In the genomic region with DNA sequence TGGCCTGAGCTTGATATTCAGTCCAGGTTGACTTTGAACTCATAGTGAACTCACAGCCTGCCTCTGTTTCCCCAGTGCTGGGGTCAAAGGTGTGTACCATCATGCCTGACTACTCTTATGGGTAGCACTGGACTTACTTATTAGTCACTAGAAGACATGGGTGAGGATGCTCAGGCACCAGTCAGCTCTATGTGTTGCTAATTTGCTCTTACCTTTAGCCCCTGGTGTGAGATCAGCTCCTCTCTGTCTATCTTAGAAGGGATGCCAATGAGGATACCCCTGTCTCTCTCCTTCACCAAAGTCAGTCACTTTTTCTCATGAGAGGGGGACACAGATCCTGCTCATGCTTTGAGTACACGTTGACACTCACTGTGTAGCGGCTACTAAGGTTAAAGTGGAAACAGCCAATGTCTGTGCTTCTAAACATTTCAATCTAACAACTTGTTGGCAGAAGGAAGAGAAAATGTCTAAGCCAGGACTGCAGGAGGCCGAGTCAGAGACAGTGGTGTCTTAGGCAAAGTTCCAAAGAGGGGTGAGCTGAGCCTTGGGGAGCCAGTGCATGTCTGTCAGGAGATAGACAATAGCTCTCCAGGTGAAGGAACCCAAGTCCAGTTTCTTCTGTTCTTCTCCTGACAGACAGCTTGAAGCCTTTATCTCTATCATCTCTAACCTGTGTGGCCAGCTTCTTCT, we compare ENCODE assay signal across 18 mouse cellular contexts.
DNase-seq lines count a peak whose midpoint lies in the region; TF ChIP-seq lines count a peak whose summit lies in the region.
"Had no signal": no experiment of that assay in that cellular context is flagged by ENCODE, and none has a peak within 500 bp of the region (broad histone marks: within the 10 kb centered on the region; RNA-seq: fewer than 3 reads in every experiment).

No protein-coding gene starts in this region.

- no peaks in the 10 kb centered on the region for H3K36me3 ChIP-seq in kidney, adult 2 months (ENCODE audit: control insufficient read depth, insufficient read depth, low read length)
- H3K36me3 ChIP-seq: embryonic facial prominence, embryonic 13.5 days; G1E; heart, embryonic 13.5 days; hindbrain, embryonic 15.5 days had no signal

- no peak for TF ChIP-seq CTCF in kidney, adult 2 months (conservative IDR thresholded peaks at IDR 0.05; ENCODE audit: insufficient read depth, insufficient read length, low read depth, low read length)

- peaks cover 35% of the 10 kb centered on the region for H3K4me1 ChIP-seq in kidney, adult 2 months (ENCODE audit: control insufficient read depth, insufficient read depth, low read length)
- H3K4me1 ChIP-seq in brown adipose tissue, adult 24 weeks (ENCODE audit: control insufficient read depth, insufficient read depth, insufficient read length, low read length) = peaks cover 46% of the 10 kb centered on the region

- H3K4me3 ChIP-seq in kidney, adult 2 months (ENCODE audit: insufficient read depth, low read depth, low read length) = no peak overlapping the region
- no peak overlapping the region for H3K4me3 ChIP-seq in brown adipose tissue, adult 24 weeks (ENCODE audit: insufficient read depth, low read depth, low read length)
- H3K4me3 ChIP-seq: embryonic facial prominence, embryonic 13.5 days; forebrain, embryonic 13.5 days; heart, embryonic 13.5 days; hindbrain, embryonic 15.5 days had no signal

- H3K27me3 ChIP-seq in kidney, adult 2 months (replicated peaks; ENCODE audit: control insufficient read depth, insufficient read depth, low read length) = no peaks in the 10 kb centered on the region
- H3K27me3 ChIP-seq: embryonic facial prominence, embryonic 13.5 days; heart, embryonic 13.5 days; hindbrain, embryonic 15.5 days had no signal

- H3K27ac ChIP-seq in kidney, adult 2 months (ENCODE audit: insufficient read depth, low read depth, low read length) = no peak overlapping the region
- H3K27ac ChIP-seq in brown adipose tissue, adult 24 weeks (replicated peaks; ENCODE audit: low read depth, low read length) = peak overlapping the region; percentile 88
- H3K27ac ChIP-seq: embryonic facial prominence, embryonic 13.5 days; forebrain, embryonic 13.5 days; heart, embryonic 13.5 days; hindbrain, embryonic 15.5 days had no signal

- WGBS in kidney, adult 2 months = 54% methylated on average over 3 of the region's 3 CpGs

- no peak for TF ChIP-seq POLR2A in kidney, adult 2 months (IDR thresholded peaks at IDR 0.05; ENCODE audit: low read depth, low read length)

- DNase-seq in kidney, adult 2 months = peak; percentile 44
- DNase-seq in kidney, adult 11 months = no peak
- DNase-seq in lung, postnatal 10 days = peak; percentile 11
- DNase-seq in lung, postnatal 36 days = no peak
- peak; percentile 66 for DNase-seq in NIH3T3 (ENCODE audit: low read depth)
- DNase-seq in natural killer cell, adult 2 months (ENCODE audit: low spot score in 2 of 2) = no peak
- DNase-seq: B cell, adult 2 months; cerebellum, adult 18-20 months; cerebellum, adult 9-11 months; cerebellum, postnatal 36 days; forebrain, postnatal 0 days; gastrocnemius, postnatal 25 days had no signal

Comparison
In these comparisons a context has a peak if more than half of its experiments do, and no peak if none do; other contexts are left out.
1. DNase-seq: peak in kidney, adult 2 months (single experiment), lung, postnatal 10 days (single experiment) and NIH3T3 (single experiment); none in kidney, adult 11 months (single experiment), lung, postnatal 36 days (single experiment) and natural killer cell, adult 2 months (0 of 2).